Mouse (Mus musculus): ENCODE measurements at regions not wholly inside any gene's neighbourhood (a gene's known extent, or its start where the extent isn't known, plus 50 kb on each side); places are given as distances from the start of the nearest gene placed in this dataset.

GRCm38 (mm10) chr13:99754251-99754652, 146.6 kb downstream of the Cartpt start:
- H3K27me3 ChIP-seq, result no peaks in the 10 kb centered on the region
- ATAC-seq (ENCODE audit: low read depth), result peak; percentile 99
- 0 out of 2 replicates have a peak overlapping the region, but pooled peaks have one; percentile 7 for H3K4me3 ChIP-seq (replicated peaks)
- 10% methylated on average over 5 of the region's 5 CpGs for WGBS (ENCODE audit: insufficient replicate concordance)
- H3K9me3 ChIP-seq (replicated peaks), result no peaks in the 10 kb centered on the region
- H3K9ac ChIP-seq, result peak overlapping the region; percentile 61
- peak overlapping the region; percentile 92 for H3K27ac ChIP-seq
- peak; percentile 87 for DNase-seq
- peak overlapping the region; percentile 56 for H3K4me2 ChIP-seq
- H3K36me3 ChIP-seq, result no peaks in the 10 kb centered on the region
- H3K4me1 ChIP-seq (replicated peaks), result peaks cover 58% of the 10 kb centered on the region

GRCm38 (mm10) chr13:99753526-99753925, 147.4 kb downstream of the Cartpt start:
- Histone ChIP-seq H3K9me3 (replicated peaks) (no peaks in the 10 kb centered on the region), H3K9ac (peak overlapping the region; percentile 55; the same call in 1 of the 2 replicates), H3K36me3 (no peaks in the 10 kb centered on the region), H3K4me2 (peak overlapping the region; percentile 56), H3K27me3 (no peaks in the 10 kb centered on the region), H3K27ac (peak overlapping the region; percentile 92), H3K4me1 (replicated peaks) (peaks cover 65% of the 10 kb centered on the region), H3K4me3 (replicated peaks) (no peak overlapping the region)
- DNase-seq, result no peak
- ATAC-seq (ENCODE audit: low read depth), result peak; percentile 19; the same call in 1 of the 2 replicates
- 64% methylated on average over 3 of the region's 3 CpGs for WGBS (ENCODE audit: insufficient replicate concordance)

DNA sequence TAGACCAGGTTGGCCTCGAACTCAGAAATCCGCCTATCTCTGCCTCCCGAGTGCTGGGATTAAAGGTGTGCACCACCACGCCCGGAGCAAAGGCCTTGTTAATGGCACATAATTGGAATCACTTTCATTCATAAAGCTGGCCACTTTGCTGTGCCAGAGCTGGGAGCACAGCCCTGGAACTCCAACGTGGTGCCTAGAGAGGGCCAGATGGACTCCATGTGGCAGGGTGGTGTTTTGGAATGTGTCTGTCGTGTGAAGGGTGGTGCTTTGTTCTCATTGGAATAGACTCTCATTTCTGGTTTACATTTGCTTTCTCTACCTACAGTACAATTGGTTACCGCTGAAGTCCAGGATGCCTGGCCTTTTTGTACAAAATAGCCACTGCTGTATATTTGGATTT, 150.2 kb downstream of the Cartpt start:
- Histone ChIP-seq H3K4me2 (no peak overlapping the region), H3K27ac (no peak overlapping the region), H3K4me1 (replicated peaks) (peaks cover 71% of the 10 kb centered on the region), H3K9me3 (replicated peaks) (no peaks in the 10 kb centered on the region), H3K27me3 (no peaks in the 10 kb centered on the region), H3K4me3 (replicated peaks) (no peak overlapping the region), H3K9ac (no peak overlapping the region), H3K36me3 (no peaks in the 10 kb centered on the region)
- ATAC-seq (ENCODE audit: low read depth) (no peak), DNase-seq (no peak)
- 77% methylated on average over 8 of the region's 8 CpGs for WGBS (ENCODE audit: insufficient replicate concordance)

GRCm38 (mm10) chr13:99749342-99749741, 151.5 kb downstream of the Cartpt start:
- Histone ChIP-seq H3K27ac (peak overlapping the region; percentile 1; the same call in 1 of the 2 replicates), H3K4me2 (no peak overlapping the region), H3K27me3 (no peaks in the 10 kb centered on the region), H3K9me3 (replicated peaks) (no peaks in the 10 kb centered on the region), H3K4me3 (replicated peaks) (no peak overlapping the region), H3K4me1 (replicated peaks) (peaks cover 63% of the 10 kb centered on the region), H3K36me3 (no peaks in the 10 kb centered on the region), H3K9ac (no peak overlapping the region)
- no peak for DNase-seq
- no peak for ATAC-seq (ENCODE audit: low read depth)
- whole genome bisulfite sequencing (ENCODE audit: insufficient replicate concordance), result 85% methylated on average over 6 of the region's 6 CpGs

DNA sequence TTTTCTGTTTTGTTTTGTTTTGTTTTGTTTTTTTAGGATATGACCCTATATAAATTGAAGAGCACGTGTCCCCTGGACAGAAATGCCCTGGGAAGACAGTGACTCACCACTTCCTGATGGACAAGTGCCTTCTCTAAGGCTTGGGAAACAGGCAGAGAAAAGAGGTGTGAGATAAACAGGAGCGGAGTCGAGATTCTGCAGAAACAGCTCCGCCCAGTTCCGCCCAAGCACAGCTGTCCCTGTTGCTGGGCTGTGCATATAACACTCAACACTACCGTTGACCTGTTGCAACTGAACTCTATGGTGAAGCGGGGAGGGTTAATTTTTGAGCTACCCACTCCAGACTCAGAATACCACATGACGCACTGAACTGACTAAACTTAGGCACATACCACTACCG, 152.8 kb downstream of the Cartpt start:
- no peak overlapping the region for H3K4me2 ChIP-seq

DNA sequence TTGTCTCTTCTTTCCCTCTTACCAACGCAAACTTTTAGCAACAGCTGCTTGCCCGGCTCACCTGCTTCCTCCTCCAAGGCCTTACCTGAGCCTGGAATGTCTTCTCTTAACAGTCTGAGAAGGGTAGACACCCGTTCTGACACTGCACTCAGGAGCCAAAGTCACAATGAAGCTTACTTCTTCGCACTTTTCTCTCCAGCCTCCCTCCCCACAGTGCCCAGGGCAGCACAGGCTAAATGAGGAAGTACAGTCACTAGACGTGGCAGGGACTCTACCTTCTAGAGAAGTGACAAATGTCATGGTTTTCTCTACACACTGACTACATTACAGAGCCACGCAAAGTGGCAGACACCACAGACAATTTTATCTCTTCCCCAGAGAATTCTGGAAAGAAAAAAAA, 155.4 kb downstream of the Cartpt start:
- H3K36me3 ChIP-seq, result no peaks in the 10 kb centered on the region
- H3K9ac ChIP-seq, result no peak overlapping the region
- 35% methylated on average over 6 of the region's 6 CpGs for WGBS (ENCODE audit: insufficient replicate concordance)
- ATAC-seq (ENCODE audit: low read depth), result no peak
- no peak overlapping the region for H3K4me3 ChIP-seq (replicated peaks)
- H3K27ac ChIP-seq, result no peak overlapping the region
- no peaks in the 10 kb centered on the region for H3K9me3 ChIP-seq (replicated peaks)
- H3K27me3 ChIP-seq, result no peaks in the 10 kb centered on the region
- H3K4me1 ChIP-seq (replicated peaks), result peaks cover 36% of the 10 kb centered on the region
- no peak overlapping the region for H3K4me2 ChIP-seq
- DNase-seq, result no peak

More for the DNA sequence above, 152.8 kb downstream of the Cartpt start:
- peaks cover 51% of the 10 kb centered on the region for H3K4me1 ChIP-seq (replicated peaks)
- DNase-seq, result peak; percentile 33
- H3K27me3 ChIP-seq, result no peaks in the 10 kb centered on the region
- 36% methylated on average over 9 of the region's 9 CpGs for WGBS (ENCODE audit: insufficient replicate concordance)
- peak; percentile 87 for ATAC-seq (ENCODE audit: low read depth)
- H3K36me3 ChIP-seq, result no peaks in the 10 kb centered on the region
- no peak overlapping the region for H3K27ac ChIP-seq
- no peak overlapping the region for H3K4me3 ChIP-seq (replicated peaks)
- no peak overlapping the region; the same call in 1 of the 2 replicates for H3K9ac ChIP-seq
- no peaks in the 10 kb centered on the region for H3K9me3 ChIP-seq (replicated peaks)

GRCm38 (mm10) chr13:99744790-99745120, 156.1 kb downstream of the Cartpt start:
- H3K36me3 ChIP-seq, result no peaks in the 10 kb centered on the region
- WGBS (ENCODE audit: insufficient replicate concordance), result 82% methylated on average over 7 of the region's 7 CpGs
- no peaks in the 10 kb centered on the region for H3K27me3 ChIP-seq
- no peak overlapping the region for H3K27ac ChIP-seq
- DNase-seq (no peak), ATAC-seq (ENCODE audit: low read depth) (no peak)
- no peak overlapping the region for H3K4me2 ChIP-seq
- H3K4me3 ChIP-seq (replicated peaks), result no peak overlapping the region
- no peaks in the 10 kb centered on the region for H3K9me3 ChIP-seq (replicated peaks)
- no peak overlapping the region for H3K9ac ChIP-seq
- H3K4me1 ChIP-seq (replicated peaks), result peaks cover 28% of the 10 kb centered on the region

DNA sequence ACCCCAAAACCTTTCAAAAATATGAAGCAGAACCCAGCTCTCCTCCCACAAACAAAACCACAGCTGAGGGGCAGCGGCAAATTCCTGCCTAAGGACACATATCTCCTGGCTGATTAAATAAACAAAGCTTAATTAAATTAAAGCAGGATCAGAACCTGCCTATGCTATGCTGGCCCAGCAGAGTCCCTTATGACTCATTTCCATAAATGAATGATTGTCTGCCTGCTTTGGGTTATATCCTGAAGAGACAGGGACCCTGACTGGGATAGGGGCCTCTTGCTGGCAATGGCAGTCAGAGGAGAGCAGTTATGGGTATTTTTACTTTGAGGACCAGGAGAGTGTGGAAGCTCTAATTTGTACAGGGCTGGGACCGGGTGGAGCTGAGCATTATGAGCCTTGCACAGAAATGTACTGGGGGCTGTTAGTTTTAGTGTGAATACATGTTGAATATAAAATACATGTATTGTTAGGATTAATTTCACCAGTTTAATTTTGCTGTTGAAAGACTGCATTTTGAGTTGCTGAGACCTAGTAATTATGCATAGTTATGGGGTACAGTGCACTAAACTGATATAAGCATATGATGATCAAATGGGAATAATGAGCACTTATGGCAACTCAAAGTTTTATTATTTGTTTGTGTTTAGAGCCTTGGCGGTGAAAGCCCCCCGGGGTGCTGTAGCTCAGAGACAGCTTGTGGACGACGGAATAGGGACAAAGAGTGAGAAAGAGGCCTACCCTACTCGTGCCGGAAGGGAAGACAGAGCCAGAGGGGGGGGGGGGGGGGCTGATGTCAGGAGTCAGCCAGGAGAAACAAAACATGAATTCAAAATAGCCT, 156.7 kb downstream of the Cartpt start:
- DNase-seq (no peak), ATAC-seq (ENCODE audit: low read depth) (no peak)
- no peak overlapping the region for H3K9ac ChIP-seq
- no peak overlapping the region for H3K4me2 ChIP-seq
- H3K27ac ChIP-seq, result no peak overlapping the region
- 71% methylated on average over 8 of the region's 8 CpGs for WGBS (ENCODE audit: insufficient replicate concordance)
- no peaks in the 10 kb centered on the region for H3K36me3 ChIP-seq
- H3K27me3 ChIP-seq, result no peaks in the 10 kb centered on the region
- no peak overlapping the region for H3K4me3 ChIP-seq (replicated peaks)
- H3K9me3 ChIP-seq (replicated peaks), result no peaks in the 10 kb centered on the region
- H3K4me1 ChIP-seq (replicated peaks), result peaks cover 23% of the 10 kb centered on the region

DNA sequence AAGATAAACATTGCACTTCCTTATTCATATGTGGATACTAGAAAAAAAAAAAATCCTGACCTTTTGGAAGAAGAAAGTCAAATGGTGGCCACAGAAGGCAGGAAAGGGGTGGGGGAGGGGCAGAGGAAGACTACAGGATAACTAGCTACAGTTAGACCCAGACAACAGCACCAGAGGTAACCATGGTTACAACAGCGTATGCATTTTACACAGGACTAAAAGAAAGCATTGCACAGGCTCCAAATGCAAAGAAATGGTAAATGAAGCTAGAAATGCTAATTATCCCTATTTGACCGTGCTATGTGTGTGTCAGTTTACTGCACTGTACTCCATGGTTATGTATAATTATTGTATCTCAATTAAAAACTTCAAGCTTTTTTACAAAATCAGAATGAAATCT, 158.4 kb downstream of the Cartpt start:
- WGBS (ENCODE audit: insufficient replicate concordance), result 78% methylated on average over 2 of the region's 2 CpGs
- no peak overlapping the region for H3K27ac ChIP-seq
- DNase-seq, result no peak

GRCm38 (mm10) chr13:99741981-99742380, 158.9 kb downstream of the Cartpt start:
- H3K4me2 ChIP-seq, result no peak overlapping the region
- ATAC-seq (ENCODE audit: low read depth) (no peak), DNase-seq (no peak)
- no peak overlapping the region for H3K9ac ChIP-seq
- H3K9me3 ChIP-seq (replicated peaks), result no peaks in the 10 kb centered on the region
- H3K27me3 ChIP-seq, result no peaks in the 10 kb centered on the region
- peaks cover 6% of the 10 kb centered on the region; the same call in 1 of the 2 replicates for H3K4me1 ChIP-seq (replicated peaks)
- H3K4me3 ChIP-seq (replicated peaks), result no peak overlapping the region
- 42% methylated on average over 2 of the region's 2 CpGs for WGBS (ENCODE audit: insufficient replicate concordance)
- no peak overlapping the region for H3K27ac ChIP-seq
- H3K36me3 ChIP-seq, result no peaks in the 10 kb centered on the region

More for the DNA sequence above, 158.4 kb downstream of the Cartpt start:
- Histone ChIP-seq H3K27me3 (no peaks in the 10 kb centered on the region), H3K4me1 (replicated peaks) (peaks cover 7% of the 10 kb centered on the region), H3K36me3 (no peaks in the 10 kb centered on the region), H3K4me2 (no peak overlapping the region), H3K9me3 (replicated peaks) (no peaks in the 10 kb centered on the region), H3K4me3 (replicated peaks) (no peak overlapping the region), H3K9ac (no peak overlapping the region)
- ATAC-seq (ENCODE audit: low read depth), result no peak

- no peak overlapping the region for H3K9ac ChIP-seq
- 56% methylated on average over 1 of the region's 1 CpGs for WGBS (ENCODE audit: insufficient replicate concordance)
- H3K4me1 ChIP-seq (replicated peaks), result no peaks in the 10 kb centered on the region
- no peaks in the 10 kb centered on the region for H3K9me3 ChIP-seq (replicated peaks)
- no peaks in the 10 kb centered on the region for H3K27me3 ChIP-seq
- DNase-seq (no peak), ATAC-seq (ENCODE audit: low read depth) (no peak)
- H3K4me2 ChIP-seq, result no peak overlapping the region
- H3K36me3 ChIP-seq, result no peaks in the 10 kb centered on the region
- no peak overlapping the region for H3K4me3 ChIP-seq (replicated peaks)
- no peak overlapping the region for H3K27ac ChIP-seq
Measured at GRCm38 (mm10) chr13:99739420-99739819, 161.5 kb downstream of the Cartpt start.

GRCm38 (mm10) chr13:99737271-99737670, 163.6 kb downstream of the Cartpt start:
- ATAC-seq (ENCODE audit: low read depth) (no peak), DNase-seq (no peak)
- Histone ChIP-seq H3K4me3 (replicated peaks) (no peak overlapping the region), H3K9ac (no peak overlapping the region), H3K4me1 (replicated peaks) (no peaks in the 10 kb centered on the region), H3K4me2 (no peak overlapping the region), H3K36me3 (no peaks in the 10 kb centered on the region), H3K9me3 (replicated peaks) (no peaks in the 10 kb centered on the region), H3K27me3 (peaks cover 5% of the 10 kb centered on the region; the same call in 1 of the 2 replicates), H3K27ac (no peak overlapping the region)
- WGBS (ENCODE audit: insufficient replicate concordance), result 49% methylated on average over 3 of the region's 3 CpGs
